Mouse (Mus musculus): ENCODE measurements around the gene Gm5891.
"Not testable (repeated sequence)": the region's sequence is repeated elsewhere in the genome, so short reads cannot be mapped to it uniquely, and the experiment has no call there.

Gene Gm5891

DNA sequence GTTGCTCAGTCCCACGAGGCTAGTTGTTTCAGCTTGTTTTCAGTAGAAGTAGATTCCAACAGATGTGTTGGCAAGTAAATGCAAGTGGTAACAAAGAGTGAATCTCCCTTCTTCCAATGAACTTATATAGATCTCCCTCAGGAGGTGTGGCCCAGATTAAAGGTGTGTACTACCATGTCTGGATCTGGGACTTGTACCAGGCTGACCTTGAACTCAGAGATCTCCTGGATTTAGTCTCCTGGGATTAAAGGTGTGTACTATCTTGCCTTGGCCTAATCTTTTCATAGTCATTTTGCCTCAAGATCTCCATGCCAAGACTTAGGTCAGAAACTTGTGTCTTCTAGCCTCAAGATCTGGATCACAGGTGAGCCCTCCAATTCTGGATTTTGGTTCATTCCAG, at the start of gene Gm5891:
Gm5891 (minus strand) TSS at position 101 of the 400 bp plus-strand sequence.
- not testable (repeated sequence) for DNase-seq (ENCODE audit: low spot score)
